8 mouse cellular contexts compared by ENCODE assay signal in the genomic region with DNA sequence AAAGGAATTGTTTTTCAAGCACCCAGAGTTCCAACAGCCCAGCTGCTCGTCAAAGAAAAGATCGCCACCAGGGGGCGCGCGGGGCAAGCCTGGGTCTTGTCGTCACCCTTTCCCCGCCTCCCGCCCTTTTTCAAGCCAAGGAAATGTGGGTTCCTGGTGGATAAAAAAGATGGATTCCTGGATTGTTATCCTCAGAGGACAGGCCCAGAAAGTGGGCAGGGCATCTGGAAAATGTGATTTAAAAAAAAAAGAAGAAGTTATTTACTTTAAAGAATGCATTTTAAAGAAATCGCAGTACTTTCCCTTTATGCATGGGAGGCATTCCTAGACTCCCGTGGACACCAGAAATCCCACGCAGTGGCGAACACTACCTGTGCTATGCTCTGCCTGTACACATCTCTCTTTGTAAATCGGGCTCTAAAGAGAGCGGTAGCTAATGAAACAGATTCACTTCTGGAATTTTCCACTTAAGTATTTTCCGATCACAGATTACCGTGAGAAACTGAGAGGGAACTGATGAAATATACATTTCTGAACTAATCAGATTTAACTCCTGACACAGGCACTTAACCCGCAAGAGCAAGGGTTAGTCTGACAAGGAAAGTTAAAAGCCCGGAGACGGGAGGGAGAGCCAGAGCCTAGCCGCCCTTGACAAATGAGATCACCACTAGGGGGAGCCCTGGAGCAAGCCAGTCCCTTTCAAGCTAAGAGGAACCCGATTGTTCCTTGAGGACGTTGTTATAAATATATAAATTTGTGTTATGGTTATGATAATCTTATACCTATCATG. TPM values are rescaled to one million over a fixed set of nuclear protein-coding genes. Genes with fewer than 3 reads are reported as not detected.
DNase-seq lines count a peak whose midpoint lies in the region; ATAC-seq and TF ChIP-seq lines count a peak whose summit lies in the region.

No protein-coding gene starts in this region.

- H3K4me3 ChIP-seq in E14TG2a.4 (replicated peaks; ENCODE audit: low read length) = peak overlapping the region; percentile 45
- peak overlapping the region; percentile 31 for H3K4me3 ChIP-seq in forebrain, embryonic 13.5 days
- H3K4me3 ChIP-seq in heart, postnatal 0 days (ENCODE audit: low read depth, low read length) = peak overlapping the region; percentile 45
- peak overlapping the region; percentile 55 for H3K4me3 ChIP-seq in liver, embryonic 15.5 days (replicated peaks)
- peak overlapping the region; percentile 24; the same call in 1 of the 2 replicates for H3K4me3 ChIP-seq in neural tube, embryonic 11.5 days (ENCODE audit: low read depth, low read length)
- H3K4me3 ChIP-seq in stomach, embryonic 16.5 days (replicated peaks; ENCODE audit: low read length) = peak overlapping the region; percentile 41

- peaks cover 18% of the 10 kb centered on the region for H3K27me3 ChIP-seq in E14TG2a.4 (ENCODE audit: insufficient read depth, low read length)
- H3K27me3 ChIP-seq in forebrain, embryonic 13.5 days = no peaks in the 10 kb centered on the region
- no peaks in the 10 kb centered on the region for H3K27me3 ChIP-seq in heart, postnatal 0 days (ENCODE audit: control insufficient read depth, insufficient read depth, low read length)
- H3K27me3 ChIP-seq in liver, embryonic 15.5 days = no peaks in the 10 kb centered on the region
- no peaks in the 10 kb centered on the region for H3K27me3 ChIP-seq in neural tube, embryonic 11.5 days (ENCODE audit: control insufficient read depth, insufficient read depth, low read length)
- no peaks in the 10 kb centered on the region for H3K27me3 ChIP-seq in stomach, embryonic 16.5 days (ENCODE audit: control insufficient read depth, insufficient read depth, low read length)

- under 1% methylated on average over 22 of the region's 22 CpGs for whole genome bisulfite sequencing in forebrain, embryonic 13.5 days
- under 1% methylated on average over 22 of the region's 22 CpGs for WGBS in heart, postnatal 0 days
- WGBS in liver, embryonic 15.5 days (ENCODE audit: insufficient replicate concordance) = under 1% methylated on average over 22 of the region's 22 CpGs
- WGBS in neural tube, embryonic 11.5 days = 2% methylated on average over 22 of the region's 22 CpGs
- under 1% methylated on average over 22 of the region's 22 CpGs for WGBS in stomach, embryonic 16.5 days

- H3K27ac ChIP-seq in forebrain, embryonic 13.5 days = peak overlapping the region; percentile 44
- peak overlapping the region; percentile 85 for H3K27ac ChIP-seq in heart, postnatal 0 days (ENCODE audit: low read depth)
- H3K27ac ChIP-seq in liver, embryonic 15.5 days (replicated peaks) = peak overlapping the region; percentile 67
- no peak overlapping the region for H3K27ac ChIP-seq in neural tube, embryonic 11.5 days (ENCODE audit: low read depth, low read length)
- peak overlapping the region; percentile 82 for H3K27ac ChIP-seq in stomach, embryonic 16.5 days (ENCODE audit: low read length)

- no peaks in the 10 kb centered on the region for H3K9me3 ChIP-seq in E14TG2a.4 (ENCODE audit: low read length)
- H3K9me3 ChIP-seq in forebrain, embryonic 13.5 days (replicated peaks) = no peaks in the 10 kb centered on the region
- H3K9me3 ChIP-seq in heart, postnatal 0 days (replicated peaks; ENCODE audit: control insufficient read depth, low read length) = no peaks in the 10 kb centered on the region
- no peaks in the 10 kb centered on the region for H3K9me3 ChIP-seq in liver, embryonic 15.5 days (replicated peaks)
- H3K9me3 ChIP-seq in neural tube, embryonic 11.5 days (ENCODE audit: control insufficient read depth, low read length) = no peaks in the 10 kb centered on the region
- H3K9me3 ChIP-seq in stomach, embryonic 16.5 days (replicated peaks; ENCODE audit: control insufficient read depth, low read length) = no peaks in the 10 kb centered on the region

- peak overlapping the region; percentile 45 for H3K9ac ChIP-seq in forebrain, embryonic 13.5 days
- H3K9ac ChIP-seq in heart, postnatal 0 days (replicated peaks; ENCODE audit: low read depth, low read length) = peak overlapping the region; percentile 57
- H3K9ac ChIP-seq in liver, embryonic 15.5 days = peak overlapping the region; percentile 58
- H3K9ac ChIP-seq in neural tube, embryonic 11.5 days (ENCODE audit: low read length) = peak overlapping the region; percentile 51
- peak overlapping the region; percentile 63 for H3K9ac ChIP-seq in stomach, embryonic 16.5 days (ENCODE audit: low read length)

- H3K4me2 ChIP-seq in forebrain, embryonic 13.5 days = peak overlapping the region; percentile 59
- peak overlapping the region; percentile 85 for H3K4me2 ChIP-seq in heart, postnatal 0 days (ENCODE audit: low read depth, low read length)
- H3K4me2 ChIP-seq in liver, embryonic 15.5 days = peak overlapping the region; percentile 85
- peak overlapping the region; percentile 58 for H3K4me2 ChIP-seq in neural tube, embryonic 11.5 days (ENCODE audit: low read depth)
- peak overlapping the region; percentile 70 for H3K4me2 ChIP-seq in stomach, embryonic 16.5 days (ENCODE audit: low read depth, low read length)

- DNase-seq in c-Kit-positive CD71-positive TER-119-positive erythroid progenitor cells, embryonic 14.5 days (ENCODE audit: low spot score) = peak; percentile 90
- peak; percentile 83 for DNase-seq in heart, postnatal 0 days (ENCODE audit: low spot score)
- DNase-seq in kidney, postnatal 36 days = peak; percentile 96 to 100
- peak; percentile 92 for DNase-seq in neural tube, embryonic 11.5 days (ENCODE audit: low spot score)

- TF ChIP-seq EP300 in heart, postnatal 0 days (IDR thresholded peaks at IDR 0.05; ENCODE audit: low read depth) = 0 out of 2 replicates have a peak, but pooled peaks have one; percentile 22

- H3K36me3 ChIP-seq in E14TG2a.4 (ENCODE audit: insufficient read depth, low read length) = no peaks in the 10 kb centered on the region
- H3K36me3 ChIP-seq in forebrain, embryonic 13.5 days (ENCODE audit: poor library complexity, severe bottlenecking) = no peaks in the 10 kb centered on the region
- no peaks in the 10 kb centered on the region for H3K36me3 ChIP-seq in heart, postnatal 0 days (replicated peaks; ENCODE audit: control insufficient read depth, insufficient read depth, low read length)
- H3K36me3 ChIP-seq in liver, embryonic 15.5 days (replicated peaks) = 0 out of 2 replicates have a peak, but pooled peaks cover 2% of the 10 kb centered on the region
- no peaks in the 10 kb centered on the region for H3K36me3 ChIP-seq in neural tube, embryonic 11.5 days (ENCODE audit: control insufficient read depth, insufficient read depth, low read length)
- H3K36me3 ChIP-seq in stomach, embryonic 16.5 days (ENCODE audit: control insufficient read depth, insufficient read depth, low read length) = no peaks in the 10 kb centered on the region

- peak; percentile 82 for TF ChIP-seq CTCF in E14TG2a.4 (conservative IDR thresholded peaks at IDR 0.05; ENCODE audit: low read length)
- TF ChIP-seq CTCF in heart, postnatal 0 days (IDR thresholded peaks at IDR 0.05; ENCODE audit: low read depth) = peak; percentile 92

- H3K4me1 ChIP-seq in E14TG2a.4 (replicated peaks; ENCODE audit: low read depth, low read length) = peaks cover 54% of the 10 kb centered on the region
- 0 out of 2 replicates have a peak, but pooled peaks cover 4% of the 10 kb centered on the region for H3K4me1 ChIP-seq in forebrain, embryonic 13.5 days
- peaks cover 9% of the 10 kb centered on the region; the same call in 1 of the 2 replicates for H3K4me1 ChIP-seq in heart, postnatal 0 days (ENCODE audit: control insufficient read depth, insufficient read depth)
- H3K4me1 ChIP-seq in liver, embryonic 15.5 days (replicated peaks) = peaks cover 36% of the 10 kb centered on the region
- H3K4me1 ChIP-seq in neural tube, embryonic 11.5 days (ENCODE audit: control insufficient read depth, insufficient read depth, low read length) = no peaks in the 10 kb centered on the region
- H3K4me1 ChIP-seq in stomach, embryonic 16.5 days (ENCODE audit: control insufficient read depth, insufficient read depth, low read length) = peaks cover 10% of the 10 kb centered on the region; the same call in 1 of the 2 replicates

- ATAC-seq in forebrain, embryonic 13.5 days = peak; percentile 69
- ATAC-seq in heart, postnatal 0 days (ENCODE audit: insufficient read depth, low read depth) = peak; percentile 54
- ATAC-seq in liver, embryonic 15.5 days (ENCODE audit: insufficient read depth) = peak; percentile 40; the same call in 1 of the 2 replicates
- ATAC-seq in neural tube, embryonic 11.5 days (ENCODE audit: insufficient read depth, low FRiP score, low TSS enrichment) = peak; percentile 18; the same call in 1 of the 2 replicates
- ATAC-seq in stomach, embryonic 16.5 days (ENCODE audit: insufficient read depth, low FRiP score) = peak; percentile 68; the same call in 1 of the 2 replicates

RNA-seq across cellular contexts. Expression of a gene that starts 19.6 kb away (rescaled TPM):
- polyA plus RNA-seq in forebrain, embryonic 13.5 days (2015; fragmentation: Nextera tagmentation; extraction: Ambion mirVana) = 84.6 and 104 TPM in 2 replicates
- total RNA-seq in heart, postnatal 0 days (2014; rRNA removed; ENCODE audit: low replicate concordance) = 38.4 and 49.8 TPM in 2 replicates
- 15.7 and 17.8 TPM in 2 replicates for polyA plus RNA-seq in heart, postnatal 0 days (2015; fragmentation: Nextera tagmentation; extraction: Ambion mirVana)
- 4.5 and 4.6 TPM in 2 replicates for polyA plus RNA-seq in liver, embryonic 15.5 days (2015; fragmentation: Nextera tagmentation; extraction: Ambion mirVana)
- 74.6 and 78.1 TPM in 2 replicates for polyA plus RNA-seq in neural tube, embryonic 11.5 days (2014; fragmentation: Nextera tagmentation; extraction: Ambion mirVana)
- polyA plus RNA-seq in stomach, embryonic 16.5 days (2015; fragmentation: Nextera tagmentation; extraction: Ambion mirVana) = 28.1 and 32.0 TPM in 2 replicates

RNA-seq across cellular contexts. Expression of a gene that starts 20.5 kb away (rescaled TPM):
- 0.49 TPM in 1 of 2 replicates, not detected in the other for polyA plus RNA-seq in forebrain, embryonic 13.5 days (2015; fragmentation: Nextera tagmentation; extraction: Ambion mirVana)
- 0.50 TPM in 1 of 2 replicates, not detected in the other for total RNA-seq in heart, postnatal 0 days (2014; rRNA removed; ENCODE audit: low replicate concordance)
- polyA plus RNA-seq in heart, postnatal 0 days (2015; fragmentation: Nextera tagmentation; extraction: Ambion mirVana) = 0.29 and 0.49 TPM in 2 replicates
- polyA plus RNA-seq in liver, embryonic 15.5 days (2015; fragmentation: Nextera tagmentation; extraction: Ambion mirVana) = 22.0 and 29.2 TPM in 2 replicates
- polyA plus RNA-seq in neural tube, embryonic 11.5 days (2014; fragmentation: Nextera tagmentation; extraction: Ambion mirVana) = not detected in 2 replicates
- 1.8 TPM in 2 replicates for polyA plus RNA-seq in stomach, embryonic 16.5 days (2015; fragmentation: Nextera tagmentation; extraction: Ambion mirVana)

RNA-seq across cellular contexts. Expression of a gene that starts 41.7 kb away (rescaled TPM):
- polyA plus RNA-seq in forebrain, embryonic 13.5 days (2015; fragmentation: Nextera tagmentation; extraction: Ambion mirVana) = 2.3 and 3.0 TPM in 2 replicates
- 40.0 and 52.2 TPM in 2 replicates for total RNA-seq in heart, postnatal 0 days (2014; rRNA removed; ENCODE audit: low replicate concordance)
- 1.1 and 1.2 TPM in 2 replicates for polyA plus RNA-seq in heart, postnatal 0 days (2015; fragmentation: Nextera tagmentation; extraction: Ambion mirVana)
- 5.6 and 5.8 TPM in 2 replicates for polyA plus RNA-seq in liver, embryonic 15.5 days (2015; fragmentation: Nextera tagmentation; extraction: Ambion mirVana)
- polyA plus RNA-seq in neural tube, embryonic 11.5 days (2014; fragmentation: Nextera tagmentation; extraction: Ambion mirVana) = 1.9 and 2.5 TPM in 2 replicates
- 6.8 TPM in 2 replicates for polyA plus RNA-seq in stomach, embryonic 16.5 days (2015; fragmentation: Nextera tagmentation; extraction: Ambion mirVana)

RNA-seq across cellular contexts. Expression of a gene that starts 42.2 kb away (rescaled TPM):
- 12.0 and 15.9 TPM in 2 replicates for polyA plus RNA-seq in forebrain, embryonic 13.5 days (2015; fragmentation: Nextera tagmentation; extraction: Ambion mirVana)
- 42.4 and 50.9 TPM in 2 replicates for total RNA-seq in heart, postnatal 0 days (2014; rRNA removed; ENCODE audit: low replicate concordance)
- 21.9 and 22.0 TPM in 2 replicates for polyA plus RNA-seq in heart, postnatal 0 days (2015; fragmentation: Nextera tagmentation; extraction: Ambion mirVana)
- polyA plus RNA-seq in liver, embryonic 15.5 days (2015; fragmentation: Nextera tagmentation; extraction: Ambion mirVana) = 200 and 245 TPM in 2 replicates
- polyA plus RNA-seq in neural tube, embryonic 11.5 days (2014; fragmentation: Nextera tagmentation; extraction: Ambion mirVana) = 7.5 and 7.8 TPM in 2 replicates
- polyA plus RNA-seq in stomach, embryonic 16.5 days (2015; fragmentation: Nextera tagmentation; extraction: Ambion mirVana) = 123 and 146 TPM in 2 replicates

RNA-seq across cellular contexts. Expression of a gene that starts 47.1 kb away (rescaled TPM):
- polyA plus RNA-seq in forebrain, embryonic 13.5 days (2015; fragmentation: Nextera tagmentation; extraction: Ambion mirVana) = not detected in 2 replicates
- total RNA-seq in heart, postnatal 0 days (2014; rRNA removed; ENCODE audit: low replicate concordance) = 0.12 TPM in 1 of 2 replicates, not detected in the other
- 0.08 TPM in 2 replicates for polyA plus RNA-seq in heart, postnatal 0 days (2015; fragmentation: Nextera tagmentation; extraction: Ambion mirVana)
- 0.58 and 1.1 TPM in 2 replicates for polyA plus RNA-seq in liver, embryonic 15.5 days (2015; fragmentation: Nextera tagmentation; extraction: Ambion mirVana)
- polyA plus RNA-seq in neural tube, embryonic 11.5 days (2014; fragmentation: Nextera tagmentation; extraction: Ambion mirVana) = not detected in 2 replicates
- 0.75 and 0.92 TPM in 2 replicates for polyA plus RNA-seq in stomach, embryonic 16.5 days (2015; fragmentation: Nextera tagmentation; extraction: Ambion mirVana)

Comparison
In these comparisons a context has a peak if more than half of its experiments do, and no peak if none do; other contexts are left out.
1. ATAC-seq: peak in every context shown above with its lines; median percentile 69 in forebrain, embryonic 13.5 days; 68 in stomach, embryonic 16.5 days; 54 in heart, postnatal 0 days; 40 in liver, embryonic 15.5 days; 18 in neural tube, embryonic 11.5 days.